Mouse (Mus musculus): ENCODE data around the gene 2310011J03Rik. TPM values are rescaled to one million over a fixed set of nuclear protein-coding genes. Genes with fewer than 3 reads are reported as not detected.

2310011J03Rik gene
- total RNA-seq, 2 experiments from 2014 or later = 13.6 to 14.2 TPM

DNA sequence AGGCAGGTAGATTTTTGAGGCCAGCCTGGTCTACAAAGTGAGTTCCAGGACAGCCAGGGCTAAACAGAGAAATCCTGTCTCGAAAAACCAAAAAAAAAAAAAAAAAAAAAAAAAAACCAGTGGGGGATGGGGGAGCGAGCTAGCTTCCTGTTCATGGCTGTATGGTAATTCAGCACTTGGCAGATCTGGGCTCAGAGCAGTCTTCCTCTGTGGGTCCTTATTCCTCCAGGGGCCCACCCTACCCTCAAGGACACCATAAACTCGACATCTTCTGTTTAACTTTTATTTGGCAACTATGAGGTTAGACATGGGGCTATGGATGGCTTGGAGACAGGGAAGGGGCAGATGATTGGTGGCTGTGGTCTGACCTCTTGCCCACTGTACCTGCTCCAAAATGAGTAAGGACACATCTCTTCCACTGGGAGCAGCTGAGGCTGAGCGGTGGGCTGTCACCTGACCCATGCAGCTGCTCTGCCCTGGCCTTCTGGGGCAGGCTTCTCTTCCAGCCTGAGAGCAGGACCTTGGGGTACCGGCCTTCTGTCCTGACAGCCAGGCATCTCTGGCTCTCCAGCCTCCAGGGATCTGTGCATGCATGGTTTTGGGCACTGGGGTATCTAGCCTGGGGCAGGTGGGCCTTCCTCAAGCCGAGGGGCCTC, 805 bp upstream of the 2310011J03Rik start:
- intact Hi-C loops (cut with DNase I) = no loop called here
- no peak for DNase-seq

DNA sequence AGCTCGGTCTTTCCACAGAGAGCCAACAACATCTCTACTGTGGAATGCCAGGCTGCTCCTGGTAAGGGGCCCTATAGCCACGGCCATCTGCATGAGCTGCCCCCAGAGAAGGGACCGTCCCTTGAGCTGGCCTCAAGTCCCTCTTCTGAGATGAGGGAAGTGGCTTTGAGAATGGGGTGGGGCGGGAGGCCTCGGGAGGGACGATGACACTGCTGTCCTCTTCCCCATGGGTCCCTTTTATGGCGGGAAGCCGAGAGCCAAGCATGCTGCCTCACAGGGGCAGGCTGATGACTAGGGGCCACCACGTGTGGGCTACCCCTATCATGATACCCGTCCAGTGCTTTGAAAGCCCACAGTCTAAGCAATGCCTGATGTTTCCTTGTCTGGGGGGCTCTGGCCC, 3.3 kb downstream of the 2310011J03Rik start:
- no peak for DNase-seq
- intact Hi-C loops (cut with DNase I) = no loop called here

DNA sequence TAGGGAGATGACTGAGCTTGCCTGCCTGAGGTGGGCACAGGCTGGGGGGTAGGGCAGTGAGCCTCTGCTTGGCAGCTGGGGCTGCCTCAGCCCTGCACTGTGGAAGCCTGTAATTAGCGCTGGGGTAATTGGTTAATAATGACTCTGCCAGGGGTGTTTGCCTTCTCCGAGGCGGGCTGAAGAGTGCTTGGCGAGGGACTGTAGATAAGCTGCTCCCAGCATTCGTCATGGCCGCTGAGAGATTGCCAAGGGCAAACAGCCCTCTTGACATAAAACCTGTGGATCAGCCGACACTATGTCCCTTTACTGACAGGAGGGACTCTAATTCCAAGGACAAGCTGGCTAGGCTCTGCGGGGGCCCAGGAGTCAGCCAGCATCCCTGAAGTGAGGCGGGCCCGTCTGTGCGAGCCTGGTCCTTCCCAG, 4.0 kb downstream of the 2310011J03Rik start:
- peak; percentile 35 for DNase-seq
- intact Hi-C loops (cut with DNase I) = no loop called here

DNA sequence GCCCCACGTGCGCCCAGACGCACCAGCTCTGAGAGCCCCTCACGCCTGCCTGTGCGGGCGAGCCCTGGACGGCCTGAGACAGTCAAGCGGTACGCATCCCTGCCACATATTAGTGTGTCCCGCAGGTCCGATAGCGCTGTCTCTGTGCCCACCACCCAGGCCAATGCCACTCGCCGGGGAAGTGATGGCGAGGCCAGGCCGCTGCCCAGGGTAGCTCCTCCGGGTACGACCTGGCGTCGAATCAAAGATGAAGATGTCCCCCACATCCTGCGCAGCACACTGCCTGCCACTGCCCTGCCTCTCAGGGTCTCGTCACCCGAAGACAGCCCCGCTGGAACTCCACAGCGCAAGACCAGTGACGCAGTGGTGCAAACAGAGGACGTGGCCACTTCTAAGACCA, 5.0 kb downstream of the 2310011J03Rik start:
- DNase-seq = no peak
- intact Hi-C loops (cut with DNase I) = no loop called here

DNA sequence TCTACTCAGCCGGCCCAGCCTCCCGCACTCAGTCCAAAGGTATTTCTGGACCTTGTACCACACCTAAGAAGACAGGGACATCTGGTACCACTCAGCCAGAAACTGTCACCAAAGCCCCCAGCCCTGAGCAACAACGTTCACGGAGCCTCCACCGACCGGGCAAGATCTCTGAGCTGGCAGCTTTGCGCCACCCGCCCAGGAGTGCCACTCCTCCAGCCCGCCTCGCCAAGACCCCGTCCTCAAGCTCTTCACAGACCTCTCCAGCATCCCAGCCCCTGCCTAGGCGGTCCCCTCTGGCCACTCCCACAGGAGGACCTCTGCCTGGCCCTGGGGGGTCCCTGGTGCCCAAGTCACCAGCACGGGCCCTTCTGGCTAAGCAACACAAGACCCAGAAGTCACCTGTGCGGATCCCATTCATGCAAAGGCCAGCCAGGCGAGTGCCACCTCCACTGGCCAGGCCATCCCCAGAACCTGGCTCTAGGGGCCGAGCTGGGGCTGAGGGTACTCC, 5.8 kb downstream of the 2310011J03Rik start:
- intact Hi-C loops (cut with DNase I) = no loop called here
- no peak for DNase-seq

DNA sequence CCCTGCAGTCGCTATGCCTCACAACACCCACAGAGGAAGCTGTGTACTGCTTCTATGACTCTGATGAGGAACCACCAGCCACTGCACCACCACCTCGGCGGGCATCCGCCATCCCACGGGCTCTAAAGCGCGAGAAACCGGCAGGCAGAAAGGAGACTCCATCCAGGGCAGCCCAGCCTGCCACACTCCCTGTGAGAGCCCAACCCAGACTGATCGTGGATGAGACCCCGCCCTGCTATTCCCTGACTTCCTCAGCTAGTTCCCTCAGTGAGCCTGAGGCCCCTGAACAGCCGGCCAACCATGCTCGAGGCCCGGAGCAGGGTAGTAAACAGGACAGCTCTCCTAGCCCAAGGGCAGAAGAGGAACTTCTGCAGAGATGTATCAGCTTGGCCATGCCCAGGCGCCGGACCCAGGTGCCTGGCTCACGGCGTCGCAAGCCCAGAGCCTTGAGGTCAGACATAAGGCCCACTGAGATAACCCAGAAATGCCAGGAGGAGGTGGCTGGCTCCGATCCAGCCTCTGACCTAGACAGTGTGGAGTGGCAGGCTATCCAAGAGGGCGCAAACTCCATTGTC, 6.6 kb downstream of the 2310011J03Rik start:
- intact Hi-C loops (cut with DNase I) = no loop called here

DNA sequence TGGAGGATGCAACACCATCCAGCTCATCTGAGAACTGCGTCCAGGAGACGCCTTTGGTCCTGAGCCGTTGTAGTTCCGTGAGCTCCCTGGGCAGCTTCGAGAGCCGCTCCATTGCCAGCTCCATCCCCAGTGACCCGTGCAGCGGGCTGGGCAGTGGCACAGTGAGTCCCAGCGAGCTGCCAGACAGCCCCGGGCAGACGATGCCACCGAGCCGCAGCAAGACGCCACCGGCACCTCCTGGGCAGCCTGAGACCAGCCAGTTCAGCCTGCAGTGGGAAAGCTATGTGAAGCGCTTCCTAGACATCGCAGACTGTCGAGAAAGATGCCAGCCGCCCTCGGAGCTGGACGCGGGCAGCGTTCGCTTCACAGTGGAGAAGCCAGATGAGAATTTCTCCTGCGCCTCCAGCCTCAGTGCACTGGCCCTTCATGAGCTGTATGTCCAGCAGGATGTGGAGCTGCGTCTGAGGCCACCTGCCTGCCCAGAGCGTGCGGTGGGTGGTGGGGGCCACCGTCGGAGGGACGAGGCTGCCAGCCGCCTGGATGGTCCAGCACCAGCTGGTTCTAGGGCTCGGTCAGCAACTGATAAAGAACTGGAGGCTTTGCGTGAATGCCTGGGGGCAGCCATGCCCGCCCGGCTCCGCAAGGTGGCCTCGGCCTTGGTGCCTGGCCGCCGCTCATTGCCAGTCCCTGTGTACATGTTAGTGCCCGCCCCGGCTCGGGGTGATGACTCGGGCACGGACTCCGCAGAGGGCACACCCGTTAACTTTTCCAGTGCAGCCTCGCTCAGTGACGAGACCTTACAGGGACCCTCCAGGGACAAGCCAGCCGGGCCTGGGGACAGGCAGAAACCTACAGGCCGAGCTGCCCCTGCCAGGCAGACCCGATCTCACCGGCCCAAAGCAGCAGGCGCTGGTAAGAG, 7.5 kb downstream of the 2310011J03Rik start:
- peak; percentile 31 for DNase-seq
- intact Hi-C loops (cut with DNase I) = no loop called here

More for the DNA sequence above, 6.6 kb downstream of the 2310011J03Rik start:
- peak; percentile 34 for DNase-seq

DNA sequence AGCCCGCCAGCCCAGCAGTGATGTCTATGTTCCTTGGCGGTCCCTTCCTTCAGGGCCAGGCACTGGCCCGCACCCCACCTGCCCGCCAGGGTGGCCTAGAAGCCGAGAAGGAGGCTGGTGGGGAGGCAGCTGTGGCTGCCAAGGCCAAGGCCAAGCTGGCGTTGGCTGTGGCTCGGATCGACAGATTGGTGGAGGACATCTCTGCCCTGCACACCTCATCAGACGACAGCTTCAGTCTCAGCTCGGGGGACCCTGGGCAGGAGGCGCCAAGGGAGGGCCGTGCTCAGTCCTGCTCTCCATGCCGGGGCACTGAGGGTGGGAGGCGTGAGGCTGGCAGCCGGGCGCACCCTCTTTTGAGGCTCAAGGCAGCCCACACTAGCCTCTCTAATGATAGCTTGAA, 8.8 kb downstream of the 2310011J03Rik start:
- DNase-seq = peak; percentile 53
- intact Hi-C loops (cut with DNase I) = no loop called here

DNA sequence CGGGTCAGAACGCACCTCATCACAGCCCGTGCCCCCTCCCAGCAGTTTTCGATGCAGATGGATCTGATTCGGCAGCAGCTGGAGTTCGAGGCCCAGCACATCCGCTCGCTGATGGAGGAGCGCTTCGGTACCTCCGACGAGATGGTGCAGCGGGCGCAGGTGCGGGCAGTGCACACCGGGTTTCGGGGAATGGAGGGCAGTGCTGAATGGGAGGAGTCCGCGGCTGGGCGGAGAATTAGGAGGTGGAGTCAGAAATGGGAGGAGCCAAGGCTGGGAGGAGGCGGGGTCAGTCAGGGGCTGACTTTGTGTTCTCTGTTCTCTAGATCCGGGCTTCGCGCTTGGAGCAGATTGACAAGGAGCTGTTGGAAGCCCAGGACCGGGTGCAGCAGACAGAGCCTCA, 15.5 kb downstream of the 2310011J03Rik start:
- intact Hi-C loops (cut with DNase I) = no loop called here
- DNase-seq = no peak

DNA sequence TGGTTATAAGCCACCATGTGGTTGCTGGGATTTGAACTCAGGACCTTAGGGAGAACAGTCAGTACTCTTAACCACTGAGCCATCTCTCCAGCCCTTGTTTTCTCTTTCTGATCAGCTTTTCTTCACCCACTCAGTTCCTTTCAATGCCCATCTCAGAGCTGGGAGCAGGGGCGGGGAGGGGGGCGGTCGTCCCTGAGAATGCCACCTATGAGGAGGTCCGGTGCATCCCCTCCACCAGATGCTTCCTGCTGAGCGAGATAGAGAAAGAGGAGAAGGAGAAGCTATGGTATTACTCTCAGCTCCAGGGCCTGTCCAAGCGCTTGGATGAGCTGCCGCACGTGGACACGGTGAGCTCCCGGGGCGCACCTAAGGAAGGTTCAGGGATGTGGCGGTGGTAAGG, 15.9 kb downstream of the 2310011J03Rik start:
- intact Hi-C loops (cut with DNase I) = no loop called here
- no peak for DNase-seq

DNA sequence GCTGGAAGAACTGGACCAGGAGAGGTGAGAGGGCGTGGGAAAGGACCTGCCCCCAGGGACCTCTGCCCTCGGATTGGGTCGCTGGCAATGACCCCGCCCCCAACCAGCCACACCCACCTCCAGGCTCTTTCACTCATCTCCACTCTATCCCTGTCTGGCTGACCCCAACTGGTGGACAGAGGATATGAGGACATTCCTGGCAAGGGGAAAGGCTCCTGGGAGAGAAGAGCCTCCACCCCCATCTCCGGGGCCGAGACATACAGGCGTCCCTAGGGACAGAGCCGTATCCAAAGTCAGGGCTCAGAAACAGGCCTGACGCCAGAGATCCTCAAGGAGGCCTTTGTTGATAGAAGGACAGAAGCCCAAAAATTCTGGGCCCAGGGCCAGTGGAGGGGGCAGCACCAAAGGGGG, 17.9 kb downstream of the 2310011J03Rik start:
- peak; percentile 90 for DNase-seq
- intact Hi-C loops (cut with DNase I) = no loop called here

DNA sequence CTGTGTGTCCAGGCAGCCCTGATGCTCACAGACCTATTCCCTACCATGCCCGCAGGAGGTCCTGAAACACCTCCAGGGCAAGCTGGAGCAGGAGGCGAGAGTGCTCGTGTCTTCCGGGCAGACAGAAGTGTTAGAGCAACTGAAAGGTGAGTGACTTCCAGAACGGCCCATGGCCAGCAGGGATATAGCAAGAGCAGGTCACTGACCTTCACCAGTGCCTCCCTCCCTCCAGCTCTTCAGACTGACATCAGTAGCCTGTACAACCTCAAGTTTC, 18.3 kb downstream of the 2310011J03Rik start:
- intact Hi-C loops (cut with DNase I) = no loop called here
- no peak for DNase-seq

DNA sequence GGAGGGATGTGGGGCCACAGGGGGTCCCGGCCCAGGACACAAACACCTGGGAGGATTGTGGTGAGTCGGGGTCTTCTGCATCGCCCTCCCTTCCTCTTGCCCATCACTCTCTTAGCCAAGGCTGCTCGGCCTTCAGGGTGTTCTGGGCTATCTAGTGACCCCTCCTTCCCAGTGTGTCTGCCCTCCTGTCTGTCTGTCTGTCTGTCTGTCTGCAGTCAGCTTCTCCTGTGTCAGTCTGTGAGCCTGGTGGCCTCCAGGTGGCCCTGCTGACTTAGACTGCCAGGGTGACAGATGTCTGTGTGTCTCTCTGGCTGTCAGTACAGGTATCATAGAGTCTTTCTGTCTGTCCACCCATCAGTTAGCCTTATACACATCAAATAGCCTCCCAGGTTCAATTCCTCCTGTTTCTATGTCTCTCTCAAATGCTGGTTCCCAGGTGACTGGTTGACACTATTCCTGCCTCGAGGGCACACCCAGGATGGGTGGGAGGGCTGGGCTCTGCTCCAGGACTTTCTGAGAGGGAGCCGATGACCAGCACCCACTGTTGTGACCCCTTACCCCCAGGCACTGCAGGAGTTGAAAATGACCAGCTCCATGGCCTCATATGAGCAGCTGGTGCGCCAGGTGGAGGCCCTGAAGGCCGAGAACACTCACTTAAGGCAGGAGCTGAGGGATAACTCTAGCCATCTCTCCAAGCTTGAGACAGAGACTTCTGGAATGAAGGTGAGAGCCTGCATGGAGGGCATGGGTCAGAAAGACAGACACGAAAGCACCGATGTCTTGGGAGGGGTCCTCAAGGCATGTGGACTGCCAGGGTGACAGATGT, 18.9 kb downstream of the 2310011J03Rik start:
- DNase-seq = no peak
- intact Hi-C loops (cut with DNase I) = no loop called here

DNA sequence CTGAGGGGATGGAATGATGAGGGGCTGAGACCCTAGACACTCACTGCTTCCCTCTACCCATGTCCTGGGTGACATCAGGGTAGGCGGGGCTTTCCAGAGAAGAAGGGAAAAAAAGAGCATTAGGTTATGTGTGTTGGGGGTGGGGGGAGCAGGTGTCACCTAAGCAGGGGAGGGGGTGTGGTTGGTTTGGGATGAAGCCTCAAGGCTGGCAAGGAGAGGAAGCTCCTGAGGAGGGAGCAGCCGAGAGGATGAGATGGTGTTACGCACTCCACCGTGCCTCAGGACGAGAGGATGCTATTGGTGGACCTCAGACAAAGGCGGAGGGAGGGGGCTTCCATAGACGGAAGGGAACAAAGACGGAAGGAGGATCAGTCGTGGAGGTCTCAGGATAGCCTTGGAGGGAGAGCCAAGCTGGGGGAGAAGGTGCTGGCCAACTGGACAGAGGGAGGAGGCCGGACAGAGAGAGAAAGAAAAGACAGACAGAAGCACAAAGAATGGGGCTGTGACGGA, 19.6 kb downstream of the 2310011J03Rik start:
- DNase-seq = peak; percentile 83
- intact Hi-C loops (cut with DNase I) = no loop called here

DNA sequence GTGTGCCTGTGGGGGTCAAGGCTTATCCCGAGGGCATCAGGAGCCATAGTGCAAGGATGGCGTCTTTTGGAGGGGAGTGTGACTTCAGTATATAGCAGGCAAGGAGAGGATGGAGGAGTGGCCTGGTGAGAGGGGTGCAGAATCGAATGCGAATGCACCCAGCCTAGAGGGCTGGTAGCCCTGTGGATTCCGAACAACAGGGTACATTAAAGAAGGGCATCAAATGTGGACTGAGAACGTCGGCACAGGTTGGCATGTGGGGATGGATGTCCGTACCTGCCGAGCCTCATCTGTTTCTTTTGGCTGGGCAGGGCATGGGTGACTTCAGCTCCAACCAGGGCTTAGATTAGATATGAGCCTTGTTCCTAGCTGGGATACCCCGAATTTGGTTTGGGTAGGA, 20.5 kb downstream of the 2310011J03Rik start:
- intact Hi-C loops (cut with DNase I) = no loop called here
- no peak for DNase-seq

DNA sequence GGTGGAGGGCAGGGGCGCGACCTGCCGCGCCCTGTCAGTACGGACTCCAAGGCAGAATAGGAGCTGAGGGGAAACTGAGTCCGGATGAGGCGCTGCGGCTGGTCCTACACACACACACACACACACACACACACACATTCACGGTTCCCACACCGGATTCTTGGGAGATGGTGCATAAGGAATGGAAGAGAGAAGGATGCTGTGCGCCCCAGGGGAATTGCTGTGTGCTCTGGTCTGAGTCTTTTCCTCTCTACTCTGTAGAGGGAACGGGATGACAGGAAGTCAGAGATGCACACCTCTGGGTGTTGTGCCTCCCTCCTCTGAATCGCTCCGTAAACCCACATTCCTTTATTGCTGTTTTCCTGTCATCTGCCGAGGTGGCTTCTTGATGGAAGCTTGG, 21.0 kb downstream of the 2310011J03Rik start:
- DNase-seq = peak; percentile 55
- intact Hi-C loops (cut with DNase I) = no loop called here

DNA sequence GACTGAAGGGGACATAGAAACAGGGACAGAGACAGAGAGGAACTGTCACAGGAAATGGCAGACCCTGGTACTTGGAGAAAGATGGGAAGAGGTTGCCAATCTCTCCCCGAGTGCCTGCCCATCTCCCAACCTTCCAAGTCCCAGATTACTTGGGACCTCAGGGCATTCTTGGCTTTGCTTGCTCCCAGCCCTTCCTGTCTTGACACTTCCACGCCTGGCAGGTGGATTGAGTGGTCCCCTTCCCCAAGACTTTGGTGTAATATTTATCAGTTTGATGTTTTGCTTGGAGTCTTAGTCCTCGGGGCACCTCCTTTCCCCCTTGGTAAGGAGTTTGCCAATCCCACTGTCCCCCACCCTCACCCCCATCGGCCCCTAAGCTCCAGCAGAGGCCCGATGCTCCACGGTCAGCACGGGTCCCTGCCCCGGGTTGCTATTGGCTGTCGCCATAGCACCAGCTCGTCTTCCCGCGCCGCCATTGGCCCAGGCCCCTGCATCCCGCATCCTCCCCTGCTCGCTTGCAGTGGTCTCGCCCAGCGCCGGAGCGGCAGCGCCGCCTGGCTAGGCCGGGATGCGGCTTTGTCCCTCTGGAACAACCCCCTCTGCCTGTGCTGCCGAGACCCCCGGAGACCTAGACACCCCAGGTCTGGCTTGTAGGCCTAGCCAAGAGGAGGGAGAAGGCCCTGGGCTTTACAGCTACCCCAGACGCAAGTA, 21.6 kb downstream of the 2310011J03Rik start:
- DNase-seq = peak; percentile 97
- intact Hi-C loops (cut with DNase I) = no loop called here

DNA sequence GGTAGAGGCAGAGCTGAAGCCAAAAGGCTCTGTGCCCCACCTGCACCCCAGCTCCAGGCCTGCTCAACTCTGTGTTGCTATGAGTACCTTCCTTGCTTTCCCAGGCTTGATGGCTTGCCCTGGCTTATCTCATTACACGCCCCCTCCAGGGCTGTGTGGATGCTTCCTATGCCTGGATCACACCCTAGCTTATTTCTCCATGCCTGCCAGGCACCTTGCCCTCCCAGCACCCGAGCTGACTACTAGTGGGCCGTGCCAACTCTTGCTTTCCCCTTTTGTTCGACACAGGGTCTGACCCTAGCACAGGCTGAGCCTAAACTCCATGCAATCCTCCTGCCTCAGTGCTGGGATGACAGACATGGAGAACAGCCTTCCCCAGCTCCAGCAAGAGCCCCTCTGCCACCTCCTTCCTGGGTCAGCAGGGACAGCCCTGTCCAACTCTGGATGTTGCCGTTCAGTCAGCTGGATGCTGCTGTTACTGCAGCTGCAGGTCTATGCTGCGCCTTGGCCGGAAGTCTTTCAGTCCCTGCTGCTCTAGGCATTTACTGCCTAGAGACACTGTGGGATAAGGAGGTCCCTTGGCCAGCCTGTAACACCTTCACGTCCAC, 22.7 kb downstream of the 2310011J03Rik start:
- intact Hi-C loops (cut with DNase I) = no loop called here
- DNase-seq = no peak

DNA sequence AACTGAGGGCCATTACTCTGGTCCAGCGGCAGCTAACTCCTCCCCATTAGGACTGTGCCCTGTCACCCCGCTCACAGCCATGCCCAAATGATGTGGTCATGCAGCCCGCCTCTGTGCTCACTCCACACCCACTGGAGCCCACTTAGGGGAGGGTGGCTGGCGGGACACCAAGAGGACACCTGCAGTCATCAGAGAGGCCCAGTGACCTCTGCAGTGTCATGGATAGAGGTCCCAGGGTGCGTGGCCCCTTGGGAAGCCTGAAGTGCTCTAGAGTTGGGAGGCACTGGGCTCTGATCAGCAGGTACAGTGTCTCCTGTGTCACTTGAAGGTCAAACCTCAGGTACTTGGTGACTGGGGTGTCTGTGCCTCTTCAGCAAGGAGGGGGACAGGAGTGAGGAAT, 23.5 kb downstream of the 2310011J03Rik start:
- intact Hi-C loops (cut with DNase I) = no loop called here
- no peak for DNase-seq
